Mouse (Mus musculus) T-helper 2 cell (primary cell): Measurements from ENCODE around the gene Fbrs.

ENCODE experiments used
- in situ Hi-C: fragments of 300-600 bp; cut with MboI, MseI; formaldehyde crosslinking; loops from one replicate; pipeline ENCODE4 v1.15.1; 2025; ENCODE audit warnings: high pct_unique_total_duplicates

The Fbrs gene

GRCm38 (mm10) chr7:127516344-127516743 is 37.3 kb downstream of the Fbrs start:
- in situ Hi-C loops, result no loop called here

DNA sequence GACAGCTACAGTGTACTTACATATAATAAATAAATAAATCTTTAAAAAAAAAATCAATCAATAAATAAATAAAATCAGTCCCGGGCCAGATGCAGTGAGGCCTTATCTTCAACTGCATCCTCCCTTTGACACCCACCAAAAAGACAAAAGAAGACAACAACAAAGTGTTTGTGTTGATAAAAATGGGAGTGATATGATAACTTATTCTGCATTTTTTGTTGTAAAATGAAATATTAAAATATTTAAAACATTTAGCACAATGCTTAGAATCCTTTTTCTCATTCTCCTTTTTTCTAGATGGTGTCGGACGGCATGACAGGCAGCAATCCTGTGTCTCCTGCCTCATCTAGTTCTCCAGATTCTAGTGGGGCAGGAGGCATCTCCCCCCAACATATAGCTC is 40.3 kb downstream of the Fbrs start, which contains the start of gene Gm42715:
Gene Gm42715 (plus strand): TSS at position 301 of the 400 bp plus-strand sequence.
- in situ Hi-C loops, result no loop called here
